Mouse (Mus musculus): ENCODE results near the gene Zfp300.
A peak's percentile ranks its signal among the peaks of the same experiment; 100 is the strongest.

The Zfp300 gene

GRCm38 (mm10) chrX:21088983-21089866, at the start of gene Zfp300:
Gene Zfp300 (minus strand): TSS chrX:21089527.
- DNase-seq (ENCODE audit: low spot score in 2 of 2): peak; percentile 20 to 57

GRCm38 (mm10) chrX:21115520-21115919, 26.2 kb upstream of the Zfp300 start, which contains the start of gene Ssxa1:
Gene Ssxa1 (plus strand): TSS chrX:21115820.
- no peak for DNase-seq (ENCODE audit: low spot score in 2 of 2)

- no peak for DNase-seq (ENCODE audit: low spot score in 2 of 2)
These were observed 526 bp upstream of the Zfp300 start for GRCm38 (mm10) chrX:21089867-21090239.

- DNase-seq (ENCODE audit: low spot score in 2 of 2): no peak
These were observed 713 bp downstream of the Zfp300 start for GRCm38 (mm10) chrX:21088645-21088982.

GRCm38 (mm10) chrX:21068106-21068505, 21.2 kb downstream of the Zfp300 start, which contains the start of gene Spaca5:
Gene Spaca5 (plus strand): TSS chrX:21068406.
- DNase-seq (ENCODE audit: low spot score in 2 of 2): no peak

- DNase-seq (ENCODE audit: low spot score in 2 of 2): no peak
These were observed 26.8 kb downstream of the Zfp300 start for GRCm38 (mm10) chrX:21062544-21062890.

- DNase-seq (ENCODE audit: low spot score in 2 of 2): peak; percentile 57 to 82
These were observed 27.3 kb downstream of the Zfp300 start, which contains the start of gene Zfp182 for GRCm38 (mm10) chrX:21061866-21062543. Gene Zfp182 (minus strand): TSS chrX:21062316.

GRCm38 (mm10) chrX:21061460-21061859, 27.9 kb downstream of the Zfp300 start:
- DNase-seq (ENCODE audit: low spot score in 2 of 2): no peak

Data from urinary bladder, postnatal 36 days (tissue).